Mouse (Mus musculus): ENCODE measurements at regions not wholly inside any gene's neighbourhood (a gene's known extent, or its start where the extent isn't known, plus 50 kb on each side); places are given as distances from the start of the nearest gene placed in this dataset.
"Not testable (repeated sequence)": the region's sequence is repeated elsewhere in the genome, so short reads cannot be mapped to it uniquely, and the experiment has no call there.

- DNase-seq (ENCODE audit: low spot score): not testable (repeated sequence)
Observed at GRCm38 (mm10) chr17:74138517-74138916, 90.8 kb upstream of the Srd5a2 start.

- DNase-seq (ENCODE audit: low spot score): peak; percentile 11
Observed at GRCm38 (mm10) chr17:74134976-74135375, 87.3 kb upstream of the Srd5a2 start.

- no peak for DNase-seq (ENCODE audit: low spot score)
Observed at GRCm38 (mm10) chr17:74131534-74131933, 83.8 kb upstream of the Srd5a2 start.

- no peak for DNase-seq (ENCODE audit: low spot score)
Observed at GRCm38 (mm10) chr17:74122944-74123343, 75.2 kb upstream of the Srd5a2 start.

GRCm38 (mm10) chr17:74120969-74121368 lies 73.3 kb upstream of the Srd5a2 start:
- no peak for DNase-seq (ENCODE audit: low spot score)
